Mouse (Mus musculus) myocyte (in vitro differentiated cells): ENCODE measurements around the gene Evx2.

ENCODE experiments used
- CEBPB ChIP-seq: IDR thresholded peaks from 2 replicates; pipeline ENCODE4 v1.6.1; 2011; ENCODE audit warnings: mild to moderate bottlenecking, moderate library complexity; ENCODE audit not compliant: poor library complexity, insufficient read depth, severe bottlenecking
- E2F4 ChIP-seq: IDR thresholded peaks from one replicate; pipeline ENCODE4 v1.6.1; 2011; ENCODE audit warnings: mild to moderate bottlenecking, control low read depth, moderate library complexity; ENCODE audit not compliant: insufficient read depth
- MAX ChIP-seq: IDR thresholded peaks from one replicate; pipeline ENCODE4 v1.6.1; 2011; ENCODE audit warnings: low read depth, mild to moderate bottlenecking, control low read depth
- MYOD1 ChIP-seq, 3 experiments: IDR thresholded peaks; one replicate each; pipeline ENCODE4 v1.6.1; 2011; ENCODE audit warnings: control low read depth in 2 of 3, low read depth in 2 of 3, mild to moderate bottlenecking in 2 of 3, moderate library complexity in 1 of 3; ENCODE audit not compliant: insufficient read length in 2 of 3, control insufficient read depth in 1 of 3
- MYOG ChIP-seq, 3 experiments: IDR thresholded peaks; one replicate each; pipeline ENCODE4 v1.6.1; 2011; ENCODE audit warnings: control low read depth in 2 of 3, low read depth in 2 of 3, mild to moderate bottlenecking in 2 of 3; ENCODE audit not compliant: insufficient read length in 2 of 3, control insufficient read depth in 1 of 3, insufficient read depth in 1 of 3
- POLR2A ChIP-seq: IDR thresholded peaks from one replicate; pipeline ENCODE4 v1.6.1; 2011; ENCODE audit warnings: low read depth, mild to moderate bottlenecking, control low read depth, moderate library complexity; ENCODE audit not compliant: insufficient read length
- POLR2AphosphoS2 ChIP-seq: IDR thresholded peaks from one replicate; pipeline ENCODE4 v1.6.1; 2011; ENCODE audit warnings: low read depth, control low read depth; ENCODE audit not compliant: insufficient read length
- REST ChIP-seq: IDR thresholded peaks from one replicate; pipeline ENCODE4 v1.6.1; 2011; ENCODE audit warnings: mild to moderate bottlenecking, control low read depth, moderate library complexity; ENCODE audit not compliant: insufficient read depth, insufficient read length
- SRF ChIP-seq: IDR thresholded peaks from one replicate; pipeline ENCODE4 v1.6.1; 2011; ENCODE audit warnings: low read depth; ENCODE audit not compliant: control insufficient read depth, insufficient read length
- TCF12 ChIP-seq: IDR thresholded peaks from one replicate; pipeline ENCODE4 v1.6.1; 2011; ENCODE audit warnings: mild to moderate bottlenecking, control low read depth; ENCODE audit not compliant: poor library complexity, insufficient read depth, severe bottlenecking
- TCF3 ChIP-seq: IDR thresholded peaks from one replicate; pipeline ENCODE4 v1.6.1; 2011; ENCODE audit warnings: low read depth, control low read depth; ENCODE audit not compliant: insufficient read length
- USF1 ChIP-seq: IDR thresholded peaks from one replicate; pipeline ENCODE4 v1.6.1; 2011; ENCODE audit warnings: low read depth, mild to moderate bottlenecking, control low read depth, moderate library complexity

DNA sequence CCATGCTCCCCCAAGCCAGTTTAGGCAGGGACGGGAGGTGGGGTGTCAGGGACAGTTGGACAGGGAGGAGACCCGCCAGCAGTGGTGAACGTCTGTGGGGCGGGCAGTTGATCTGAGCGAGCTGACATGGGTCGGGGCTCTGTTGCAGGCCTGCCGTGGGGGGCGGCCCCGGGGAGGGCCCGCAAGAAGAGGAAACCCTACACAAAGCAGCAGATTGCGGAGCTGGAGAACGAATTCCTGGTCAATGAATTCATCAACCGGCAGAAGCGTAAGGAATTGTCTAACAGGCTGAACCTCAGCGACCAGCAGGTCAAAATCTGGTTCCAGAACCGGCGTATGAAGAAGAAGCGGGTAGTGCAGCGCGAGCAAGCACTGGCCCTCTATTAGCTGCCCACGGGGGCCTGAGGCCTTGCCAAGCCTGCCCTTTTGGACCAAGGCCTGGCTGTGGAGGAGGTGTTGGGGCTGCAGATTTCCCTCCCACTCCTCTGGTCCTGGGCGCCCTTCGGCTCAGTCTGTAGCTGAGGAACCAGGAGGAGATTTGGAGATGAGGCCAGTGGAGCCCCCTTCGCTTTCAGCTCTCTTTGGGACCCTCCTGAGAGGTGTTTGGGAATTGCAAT is 16.4 kb upstream of the Evx2 start:
- TF ChIP-seq POLR2A (no peak), POLR2AphosphoS2 (no peak), MYOD1 (IDR thresholded peaks at IDR 0.05; ENCODE audit: control insufficient read depth in 1 of 3, insufficient read length in 2 of 3, low read depth in 2 of 3) (no peak), MYOG (IDR thresholded peaks at IDR 0.05; ENCODE audit: control insufficient read depth in 1 of 3, insufficient read depth in 1 of 3, insufficient read length in 2 of 3, low read depth in 2 of 3) (no peak), TCF12 (no peak), USF1 (no peak), SRF (no peak), CEBPB (no peak), MAX (no peak), E2F4 (no peak), REST (no peak), TCF3 (no peak)
